Mouse (Mus musculus): ENCODE data around the gene Ugt1a6b. TPM values are rescaled to one million over a fixed set of nuclear protein-coding genes. Genes with fewer than 3 reads are reported as not detected.

The Ugt1a6b gene
- polyA plus RNA-seq, 1 experiment from 2014 or later = not detected

DNA sequence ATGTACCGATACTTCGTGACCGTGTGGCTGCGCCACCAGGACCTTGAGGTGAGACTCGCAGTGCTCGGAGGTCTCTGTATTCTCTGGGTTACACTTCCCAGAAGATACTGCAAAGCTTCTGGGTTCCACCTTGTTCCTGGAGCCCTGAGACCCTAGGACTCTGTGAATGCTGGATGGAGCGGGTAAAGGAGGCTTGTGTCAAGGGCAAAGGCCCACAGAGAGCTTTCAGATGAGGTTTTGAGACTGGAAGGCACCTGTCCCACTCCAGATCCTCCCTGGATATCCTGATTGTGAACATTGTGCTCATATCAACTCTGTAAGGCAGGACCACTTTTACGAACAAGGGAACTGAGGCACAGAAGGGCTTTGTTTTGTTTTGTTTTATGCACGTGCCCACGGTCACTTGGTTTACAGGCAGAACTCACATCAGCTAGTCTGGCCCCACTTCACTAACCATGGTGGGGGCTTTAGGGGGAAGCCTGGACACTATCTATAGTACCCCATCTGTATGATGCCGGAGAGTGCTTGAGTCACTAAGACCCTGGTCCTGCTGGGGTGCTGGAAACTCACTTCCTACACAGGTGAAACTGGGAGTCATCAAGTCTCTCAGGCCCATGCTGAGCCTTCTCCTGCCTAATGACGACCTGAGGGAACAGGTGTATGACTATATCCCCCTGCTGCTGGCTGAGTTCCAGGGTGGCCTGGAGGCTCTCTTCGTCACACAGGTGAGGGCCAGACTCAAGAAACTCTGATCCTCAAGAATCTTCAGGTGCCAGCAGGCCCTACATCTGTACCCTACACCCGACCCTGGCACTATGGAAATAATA, 130.6 kb downstream of the Ugt1a6b start:
- no peaks in the 10 kb centered on the region for H3K27me3 ChIP-seq (ENCODE audit: insufficient read depth, poor library complexity, severe bottlenecking)
- no peak for DNase-seq (ENCODE audit: low spot score)
- no peak overlapping the region for H3K27ac ChIP-seq
- no peaks in the 10 kb centered on the region for H3K36me3 ChIP-seq
- WGBS = 62% methylated on average over 14 of the region's 14 CpGs
- peaks cover 96% of the 10 kb centered on the region for H3K9me3 ChIP-seq
- H3K4me1 ChIP-seq = no peaks in the 10 kb centered on the region
- H3K4me3 ChIP-seq = no peak overlapping the region

DNA sequence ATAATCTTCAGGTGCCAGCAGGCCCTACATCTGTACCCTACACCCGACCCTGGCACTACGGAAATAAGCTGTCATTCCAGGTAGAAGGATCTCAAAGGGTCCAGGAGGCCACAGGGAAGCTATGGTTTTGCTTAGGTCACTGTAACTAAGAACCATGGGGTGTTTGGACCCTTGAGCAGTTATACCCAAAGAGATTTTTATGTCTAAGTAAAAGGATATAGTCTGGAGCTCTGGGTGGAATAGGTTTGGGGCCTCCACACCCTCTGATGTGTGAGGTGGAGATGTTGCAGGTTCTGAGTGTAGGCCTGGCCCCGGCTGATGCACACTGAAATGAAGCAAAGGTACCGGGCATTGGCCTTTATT, 131.2 kb downstream of the Ugt1a6b start:
- WGBS = 61% methylated on average over 4 of the region's 4 CpGs
- no peaks in the 10 kb centered on the region for H3K36me3 ChIP-seq
- no peak for DNase-seq (ENCODE audit: low spot score)
- no peaks in the 10 kb centered on the region for H3K27me3 ChIP-seq (ENCODE audit: insufficient read depth, poor library complexity, severe bottlenecking)
- H3K4me1 ChIP-seq = no peaks in the 10 kb centered on the region
- H3K9me3 ChIP-seq = peaks cover 96% of the 10 kb centered on the region
- no peak overlapping the region for H3K4me3 ChIP-seq
- H3K27ac ChIP-seq = no peak overlapping the region

DNA sequence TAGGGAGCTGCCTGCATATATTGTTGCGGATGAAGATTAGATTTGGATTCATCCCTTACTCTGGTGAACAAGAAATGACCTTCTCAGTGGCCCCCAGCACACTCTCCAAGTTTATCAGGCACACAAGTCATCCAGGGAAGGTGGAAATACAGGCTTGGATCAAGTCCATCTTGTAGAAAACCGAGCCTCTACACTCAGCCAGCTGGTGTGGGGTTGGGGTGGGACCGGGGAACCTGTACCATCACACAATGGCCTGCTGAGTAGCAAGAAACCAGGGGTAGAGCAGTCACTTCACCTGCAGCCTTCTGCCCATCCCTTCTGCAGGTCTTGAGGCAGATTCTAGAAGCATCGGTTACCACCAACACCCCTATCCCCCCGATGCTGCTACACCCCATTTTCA, 131.6 kb downstream of the Ugt1a6b start:
- 44% methylated on average over 5 of the region's 5 CpGs for WGBS
- H3K27ac ChIP-seq = no peak overlapping the region
- H3K4me1 ChIP-seq = no peaks in the 10 kb centered on the region
- H3K27me3 ChIP-seq (ENCODE audit: insufficient read depth, poor library complexity, severe bottlenecking) = no peaks in the 10 kb centered on the region
- no peak for DNase-seq (ENCODE audit: low spot score)
- peaks cover 96% of the 10 kb centered on the region for H3K9me3 ChIP-seq
- no peak overlapping the region for H3K4me3 ChIP-seq
- no peaks in the 10 kb centered on the region for H3K36me3 ChIP-seq

DNA sequence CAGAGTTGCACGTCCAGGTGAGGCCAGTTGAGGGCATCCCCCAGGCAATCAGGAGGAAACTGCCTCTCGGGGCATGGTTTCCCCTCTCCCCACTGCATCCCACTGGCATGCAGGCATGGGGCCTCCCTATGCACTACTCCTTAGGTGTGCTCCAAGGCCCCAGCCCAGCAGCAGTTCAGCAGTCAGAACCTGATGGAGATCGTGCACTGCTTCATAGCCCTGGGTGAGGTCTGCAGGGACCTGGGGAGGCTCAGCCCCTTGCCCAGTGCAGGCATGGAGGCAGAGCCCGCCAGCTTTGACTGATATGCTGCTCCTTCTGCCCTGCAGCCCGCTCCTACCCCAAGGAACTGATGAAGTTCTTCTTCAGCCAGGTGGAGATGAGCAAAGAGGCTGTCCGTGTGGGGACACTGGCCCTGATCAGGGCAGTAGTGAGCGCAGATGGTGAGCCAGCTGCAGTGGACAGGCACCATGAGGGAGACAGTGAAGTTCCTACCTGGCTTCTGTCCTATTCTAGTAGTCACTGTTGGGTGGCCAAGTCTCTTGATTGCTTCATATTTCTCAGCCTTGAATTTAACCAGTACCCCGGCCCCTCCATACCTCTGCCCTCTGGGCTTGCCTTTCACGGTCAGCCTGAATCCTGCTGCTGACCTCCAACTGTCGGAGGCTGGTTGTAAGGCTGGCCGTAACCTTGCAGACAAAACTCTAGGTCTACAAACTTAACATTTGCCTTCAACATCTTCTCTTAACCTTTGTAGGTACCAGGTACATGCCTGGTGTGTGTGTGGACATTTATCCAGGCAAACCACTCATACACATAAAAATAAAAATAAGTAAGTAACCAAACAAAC, 132.2 kb downstream of the Ugt1a6b start:
- WGBS = 62% methylated on average over 11 of the region's 11 CpGs
- no peaks in the 10 kb centered on the region for H3K36me3 ChIP-seq
- H3K27ac ChIP-seq = no peak overlapping the region
- H3K4me1 ChIP-seq = no peaks in the 10 kb centered on the region
- no peaks in the 10 kb centered on the region for H3K27me3 ChIP-seq (ENCODE audit: insufficient read depth, poor library complexity, severe bottlenecking)
- no peak for DNase-seq (ENCODE audit: low spot score)
- no peak overlapping the region for H3K4me3 ChIP-seq
- peaks cover 96% of the 10 kb centered on the region for H3K9me3 ChIP-seq

DNA sequence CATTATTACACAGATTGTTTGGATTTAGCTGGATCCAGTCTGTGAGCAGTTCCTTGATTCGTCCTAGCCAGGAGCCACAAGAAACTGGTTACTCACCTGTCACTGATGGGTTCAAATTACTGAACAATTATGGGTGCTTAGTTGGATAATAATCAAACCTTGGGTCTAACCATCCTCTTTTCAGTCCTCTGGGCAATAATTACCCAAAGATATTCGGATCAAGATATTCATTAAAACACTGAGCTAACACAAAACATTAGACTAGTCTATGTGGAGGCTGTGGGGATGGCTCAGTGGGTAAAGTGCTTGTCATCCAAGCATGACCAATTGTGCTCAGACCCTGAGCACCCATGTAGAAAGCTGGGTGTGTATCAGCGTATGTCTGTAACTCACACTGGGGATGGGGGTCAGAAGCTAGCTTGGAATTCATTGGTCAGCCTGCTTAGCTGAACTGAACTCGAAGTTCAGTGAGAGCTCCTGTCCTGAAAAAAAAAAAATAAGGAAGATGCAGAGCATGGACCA, 132.9 kb downstream of the Ugt1a6b start:
- no peak for DNase-seq (ENCODE audit: low spot score)
- H3K9me3 ChIP-seq = peaks cover 97% of the 10 kb centered on the region
- H3K4me1 ChIP-seq = no peaks in the 10 kb centered on the region
- no peaks in the 10 kb centered on the region for H3K36me3 ChIP-seq
- no peak overlapping the region for H3K27ac ChIP-seq
- WGBS = 63% methylated on average over 4 of the region's 4 CpGs
- H3K4me3 ChIP-seq = no peak overlapping the region
- no peaks in the 10 kb centered on the region for H3K27me3 ChIP-seq (ENCODE audit: insufficient read depth, poor library complexity, severe bottlenecking)

DNA sequence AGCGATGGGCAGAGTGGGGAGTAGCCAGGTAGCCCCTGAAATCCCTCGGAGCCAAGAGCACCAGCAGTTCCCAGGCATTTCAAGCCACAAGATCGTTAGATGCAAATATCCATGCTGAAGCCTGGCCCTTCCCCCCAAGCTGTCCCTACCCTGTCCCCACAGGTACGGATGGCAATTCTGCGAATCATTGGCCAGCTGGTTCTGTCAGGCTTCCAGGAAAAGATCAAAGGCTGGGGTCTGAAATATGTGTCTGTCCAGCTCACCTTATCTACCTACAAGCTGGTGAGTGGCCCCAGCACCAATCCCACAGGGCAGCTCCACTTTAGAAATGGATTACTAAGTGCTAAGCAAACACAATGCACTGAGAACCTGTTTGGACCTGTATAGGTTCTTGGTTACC, 134.3 kb downstream of the Ugt1a6b start:
- Histone ChIP-seq H3K36me3 (no peaks in the 10 kb centered on the region), H3K27me3 (ENCODE audit: insufficient read depth, poor library complexity, severe bottlenecking) (no peaks in the 10 kb centered on the region), H3K4me1 (no peaks in the 10 kb centered on the region), H3K4me3 (no peak overlapping the region), H3K27ac (no peak overlapping the region), H3K9me3 (peaks cover 94% of the 10 kb centered on the region)
- no peak for DNase-seq (ENCODE audit: low spot score)
- 68% methylated on average over 5 of the region's 5 CpGs for WGBS

DNA sequence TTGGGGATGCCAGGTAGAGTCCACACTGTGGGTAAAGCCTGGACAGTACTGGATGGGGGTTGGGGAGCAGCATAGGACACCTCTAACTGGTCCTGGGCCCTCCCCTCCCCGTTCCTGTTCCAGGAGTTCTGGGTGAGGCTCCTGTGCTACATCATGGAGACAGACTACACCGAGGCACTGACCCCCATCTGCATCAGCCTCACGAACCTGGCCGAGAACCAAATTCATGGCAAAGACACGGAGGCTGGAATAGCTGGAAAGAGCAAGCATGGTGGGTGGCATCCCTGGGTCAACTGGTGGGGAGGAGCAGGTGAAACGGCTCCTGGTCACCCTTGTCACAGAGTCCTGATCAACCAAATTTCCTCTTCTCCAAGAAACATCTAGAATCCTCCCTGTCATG, 135.7 kb downstream of the Ugt1a6b start:
- H3K27me3 ChIP-seq (ENCODE audit: insufficient read depth, poor library complexity, severe bottlenecking) = no peaks in the 10 kb centered on the region
- H3K27ac ChIP-seq = no peak overlapping the region
- H3K36me3 ChIP-seq = no peaks in the 10 kb centered on the region
- WGBS = 70% methylated on average over 6 of the region's 6 CpGs
- DNase-seq (ENCODE audit: low spot score) = no peak
- no peak overlapping the region for H3K4me3 ChIP-seq
- no peaks in the 10 kb centered on the region for H3K4me1 ChIP-seq
- peaks cover 92% of the 10 kb centered on the region for H3K9me3 ChIP-seq

DNA sequence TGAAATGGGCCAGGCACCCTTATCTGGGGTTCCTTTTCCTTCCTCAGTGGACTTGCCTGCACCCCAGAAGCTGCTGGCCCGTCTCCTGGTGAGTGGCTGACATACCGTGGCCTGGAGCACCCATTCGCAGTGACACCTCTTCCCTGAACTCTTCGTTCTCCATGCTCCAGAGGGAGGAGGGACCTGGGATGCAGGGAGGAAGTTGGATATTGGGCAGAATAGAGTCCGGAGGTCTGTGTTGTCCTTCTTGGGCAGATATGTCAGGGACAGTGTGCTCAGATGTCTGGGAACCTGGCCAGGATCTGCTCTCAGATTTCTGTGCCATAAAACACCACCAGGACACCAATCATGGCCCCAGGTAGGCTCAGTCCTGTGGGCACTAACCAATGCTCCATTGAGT, 137.0 kb downstream of the Ugt1a6b start:
- no peak for DNase-seq (ENCODE audit: low spot score)
- peaks cover 90% of the 10 kb centered on the region for H3K9me3 ChIP-seq
- 68% methylated on average over 5 of the region's 5 CpGs for WGBS
- no peaks in the 10 kb centered on the region for H3K36me3 ChIP-seq
- no peak overlapping the region for H3K27ac ChIP-seq
- no peaks in the 10 kb centered on the region for H3K27me3 ChIP-seq (ENCODE audit: insufficient read depth, poor library complexity, severe bottlenecking)
- no peak overlapping the region for H3K4me3 ChIP-seq
- no peaks in the 10 kb centered on the region for H3K4me1 ChIP-seq

DNA sequence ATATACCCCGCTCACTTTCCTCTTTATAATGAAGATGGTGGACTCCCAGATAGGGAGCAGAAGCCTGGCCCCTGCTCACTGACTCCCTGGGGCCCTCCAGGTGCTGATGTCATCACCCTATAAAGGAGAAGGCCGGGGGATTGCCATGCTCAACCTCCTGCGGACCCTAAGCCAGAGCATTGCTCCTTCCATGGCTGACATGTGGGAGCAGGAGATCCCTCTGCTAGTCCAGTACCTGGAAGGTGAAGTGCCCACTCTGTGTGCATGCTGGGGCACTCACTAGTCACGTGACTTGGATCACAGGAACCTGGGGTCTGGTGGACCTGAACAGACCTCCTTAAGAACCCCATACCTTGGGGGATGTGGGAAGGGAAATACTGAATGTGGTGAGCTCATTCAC, 137.5 kb downstream of the Ugt1a6b start:
- H3K27ac ChIP-seq = no peak overlapping the region
- DNase-seq (ENCODE audit: low spot score) = no peak
- H3K36me3 ChIP-seq = no peaks in the 10 kb centered on the region
- H3K4me1 ChIP-seq = no peaks in the 10 kb centered on the region
- WGBS = 64% methylated on average over 4 of the region's 4 CpGs
- no peaks in the 10 kb centered on the region for H3K27me3 ChIP-seq (ENCODE audit: insufficient read depth, poor library complexity, severe bottlenecking)
- peaks cover 90% of the 10 kb centered on the region for H3K9me3 ChIP-seq
- H3K4me3 ChIP-seq = no peak overlapping the region

DNA sequence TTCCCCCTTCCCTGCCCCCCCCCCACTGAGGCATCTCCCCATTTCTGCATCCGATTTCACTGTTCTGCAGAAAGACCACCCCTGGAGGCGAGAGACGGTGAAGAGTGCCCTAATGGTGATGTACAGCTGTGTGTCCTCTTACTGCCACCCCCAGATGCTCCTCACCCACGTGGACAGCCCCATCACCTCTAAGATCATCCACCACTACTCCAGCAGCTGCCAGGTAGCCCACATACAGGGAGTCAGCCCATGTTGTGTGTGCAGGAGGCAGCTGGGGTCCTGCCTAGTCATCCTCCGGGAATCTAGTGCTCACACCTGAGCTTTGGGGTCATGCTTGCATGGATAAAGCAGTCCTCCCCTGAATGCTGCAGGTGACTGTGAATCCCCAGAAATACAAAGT, 140.8 kb downstream of the Ugt1a6b start:
- Histone ChIP-seq H3K4me1 (no peaks in the 10 kb centered on the region), H3K27me3 (ENCODE audit: insufficient read depth, poor library complexity, severe bottlenecking) (no peaks in the 10 kb centered on the region), H3K4me3 (no peak overlapping the region), H3K9me3 (peaks cover 92% of the 10 kb centered on the region), H3K27ac (no peak overlapping the region), H3K36me3 (no peaks in the 10 kb centered on the region)
- no peak for DNase-seq (ENCODE audit: low spot score)
- 56% methylated on average over 5 of the region's 5 CpGs for WGBS

DNA sequence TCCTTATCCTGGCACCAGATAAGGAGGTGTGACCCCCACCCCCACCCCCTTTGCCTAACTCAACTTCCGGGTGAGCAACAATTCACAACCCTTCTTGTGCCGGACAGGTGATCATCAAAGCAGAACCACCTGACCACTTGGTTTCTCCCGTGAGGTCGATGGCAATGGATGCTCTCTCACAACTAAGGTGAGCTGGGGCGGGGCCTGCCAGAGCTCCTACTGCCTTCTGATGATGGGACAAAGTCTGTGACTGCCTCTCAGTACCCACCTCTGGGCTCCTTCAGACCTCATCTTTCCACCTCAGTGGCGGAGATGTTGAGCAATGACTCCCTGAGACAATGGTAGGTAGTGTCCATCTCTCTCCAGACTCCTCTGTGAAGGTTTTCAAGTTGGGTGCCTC, 142.8 kb downstream of the Ugt1a6b start:
- Histone ChIP-seq H3K27ac (no peak overlapping the region), H3K27me3 (ENCODE audit: insufficient read depth, poor library complexity, severe bottlenecking) (no peaks in the 10 kb centered on the region), H3K4me1 (no peaks in the 10 kb centered on the region), H3K4me3 (no peak overlapping the region), H3K36me3 (no peaks in the 10 kb centered on the region), H3K9me3 (peaks cover 92% of the 10 kb centered on the region)
- 76% methylated on average over 6 of the region's 6 CpGs for WGBS
- DNase-seq (ENCODE audit: low spot score) = no peak

DNA sequence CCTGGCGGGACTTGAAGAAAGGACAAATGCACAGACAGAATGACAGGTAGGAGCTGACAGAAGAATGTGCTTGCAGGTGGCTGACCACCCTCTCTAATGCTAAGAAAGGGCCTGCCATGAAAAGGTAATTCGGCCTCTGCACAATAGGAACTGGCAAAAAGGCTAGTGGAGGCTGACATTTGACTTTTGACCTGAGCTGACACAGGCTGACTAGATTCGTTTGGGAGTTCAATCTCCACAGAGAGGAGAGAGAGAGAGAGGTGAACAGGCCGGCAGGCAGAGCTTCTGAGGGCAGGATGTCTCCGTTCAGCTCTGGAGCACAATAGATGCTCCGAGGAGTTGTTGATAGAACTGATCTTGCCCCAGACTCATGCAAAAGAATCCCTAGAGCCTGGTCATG, 143.3 kb downstream of the Ugt1a6b start:
- Histone ChIP-seq H3K9me3 (peaks cover 92% of the 10 kb centered on the region), H3K27ac (no peak overlapping the region), H3K4me1 (no peaks in the 10 kb centered on the region), H3K27me3 (ENCODE audit: insufficient read depth, poor library complexity, severe bottlenecking) (no peaks in the 10 kb centered on the region), H3K4me3 (no peak overlapping the region), H3K36me3 (no peaks in the 10 kb centered on the region)
- 45% methylated on average over 6 of the region's 6 CpGs for WGBS
- no peak for DNase-seq (ENCODE audit: low spot score)

DNA sequence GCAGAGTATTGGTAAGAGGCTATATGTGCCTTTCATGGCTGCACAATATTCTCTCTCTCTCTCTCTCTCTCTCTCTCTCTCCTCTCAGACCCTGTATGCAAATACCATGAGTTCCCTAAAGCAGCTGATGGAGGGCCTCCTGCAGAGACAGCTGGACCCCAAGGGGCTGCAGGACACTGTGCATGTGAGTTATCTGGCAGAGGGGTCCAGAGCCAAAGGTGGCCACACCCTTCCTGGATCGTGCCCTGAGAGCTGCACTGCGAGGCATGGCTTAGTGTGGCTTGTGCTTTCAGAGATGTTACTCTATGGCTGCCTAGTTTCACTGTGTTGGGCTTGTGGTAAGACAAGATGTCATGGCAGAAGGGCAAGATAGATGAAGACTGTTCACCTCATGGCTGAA, 144.6 kb downstream of the Ugt1a6b start:
- Histone ChIP-seq H3K4me3 (no peak overlapping the region), H3K9me3 (peaks cover 92% of the 10 kb centered on the region), H3K27ac (no peak overlapping the region), H3K27me3 (ENCODE audit: insufficient read depth, poor library complexity, severe bottlenecking) (no peaks in the 10 kb centered on the region), H3K4me1 (no peaks in the 10 kb centered on the region), H3K36me3 (no peaks in the 10 kb centered on the region)
- DNase-seq (ENCODE audit: low spot score) = no peak
- 46% methylated on average over 2 of the region's 2 CpGs for WGBS

Measured in heart, embryonic 10.5 days (tissue).